Mouse (Mus musculus): ENCODE data around the gene Dnaja3. TPM values are rescaled to one million over a fixed set of nuclear protein-coding genes. Genes with fewer than 3 reads are reported as not detected.
"Not testable (repeated sequence)": the region's sequence is repeated elsewhere in the genome, so short reads cannot be mapped to it uniquely, and the experiment has no call there.

The Dnaja3 gene
- polyA plus RNA-seq, 1 experiment = 69.5 TPM

DNA sequence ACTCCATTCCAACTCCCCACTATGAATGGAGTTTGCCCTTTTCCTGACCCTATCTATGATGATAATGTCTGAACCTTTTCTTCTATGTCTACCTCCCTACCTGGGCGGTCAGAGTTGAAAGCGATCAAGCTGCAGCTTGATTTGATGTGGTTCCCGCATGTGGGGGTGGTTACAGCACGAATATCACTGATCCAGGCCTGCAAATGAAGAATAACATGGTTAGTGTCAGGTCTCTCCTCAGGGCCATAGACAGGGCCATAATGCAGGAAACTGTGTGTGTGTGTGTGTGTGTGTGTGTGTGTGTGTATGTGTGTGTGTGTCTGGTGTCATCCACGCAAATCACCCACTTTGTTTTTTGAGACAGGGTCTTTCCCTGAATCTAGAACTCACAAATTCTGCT lies 37.0 kb downstream of the Dnaja3 start:
- H3K79me2 ChIP-seq (ENCODE audit: control insufficient read depth, insufficient read depth) = no peaks in the 10 kb centered on the region
- TF ChIP-seq E2F4 (IDR thresholded peaks at IDR 0.05; ENCODE audit: insufficient read depth) (no peak), POLR2A (IDR thresholded peaks at IDR 0.05; ENCODE audit: insufficient read length, low read depth) (no peak), TCF12 (IDR thresholded peaks at IDR 0.05; ENCODE audit: insufficient read depth, poor library complexity, severe bottlenecking) (no peak), MYOD1 (IDR thresholded peaks at IDR 0.05; ENCODE audit: control insufficient read depth in 1 of 3, insufficient read length in 2 of 3, low read depth in 2 of 3) (no peak), MYOG (IDR thresholded peaks at IDR 0.05; ENCODE audit: control insufficient read depth in 1 of 3, insufficient read depth in 1 of 3, insufficient read length in 2 of 3, low read depth in 2 of 3) (no peak), TCF3 (IDR thresholded peaks at IDR 0.05; ENCODE audit: insufficient read length, low read depth) (no peak), USF1 (IDR thresholded peaks at IDR 0.05; ENCODE audit: low read depth) (no peak), REST (IDR thresholded peaks at IDR 0.05; ENCODE audit: insufficient read depth, insufficient read length) (no peak)
- peaks cover 38% of the 10 kb centered on the region for H3K36me3 ChIP-seq (ENCODE audit: control insufficient read depth, insufficient read depth)
- H3ac ChIP-seq (ENCODE audit: control insufficient read depth, insufficient read length) = no peak overlapping the region
- no peak overlapping the region for H3K4me3 ChIP-seq
- no peaks in the 10 kb centered on the region for H3K27me3 ChIP-seq (ENCODE audit: control insufficient read depth, insufficient read depth, insufficient read length)
- no peak overlapping the region for H3K4me2 ChIP-seq (ENCODE audit: low read depth)

- TF ChIP-seq MYOD1 (IDR thresholded peaks at IDR 0.05; ENCODE audit: control insufficient read depth in 1 of 3, insufficient read length in 2 of 3, low read depth in 2 of 3) (no peak), POLR2AphosphoS2 (IDR thresholded peaks at IDR 0.05; ENCODE audit: insufficient read length, low read depth) (no peak), CEBPB (IDR thresholded peaks at IDR 0.05; ENCODE audit: insufficient read depth, poor library complexity, severe bottlenecking) (no peak), TCF3 (IDR thresholded peaks at IDR 0.05; ENCODE audit: insufficient read length, low read depth) (no peak), USF1 (IDR thresholded peaks at IDR 0.05; ENCODE audit: low read depth) (no peak), MYOG (IDR thresholded peaks at IDR 0.05; ENCODE audit: control insufficient read depth in 1 of 3, insufficient read depth in 1 of 3, insufficient read length in 2 of 3, low read depth in 2 of 3) (no peak), POLR2A (IDR thresholded peaks at IDR 0.05; ENCODE audit: insufficient read length, low read depth) (no peak)
- peak overlapping the region; percentile 58 for H3K4me3 ChIP-seq
- H3K27me3 ChIP-seq (ENCODE audit: control insufficient read depth, insufficient read depth, insufficient read length) = no peaks in the 10 kb centered on the region
- no peaks in the 10 kb centered on the region for H3K79me2 ChIP-seq (ENCODE audit: control insufficient read depth, insufficient read depth)
- peaks cover 28% of the 10 kb centered on the region for H3K36me3 ChIP-seq (ENCODE audit: control insufficient read depth, insufficient read depth)
- H3K4me2 ChIP-seq (ENCODE audit: low read depth) = peak overlapping the region; percentile 87
- H3ac ChIP-seq (ENCODE audit: control insufficient read depth, insufficient read length) = no peak overlapping the region
These were observed 38.3 kb downstream of the Dnaja3 start for GRCm38 (mm10) chr16:4678080-4678479.

- peak within 1 kb of the TSS; percentile 58 for H3K4me3 ChIP-seq
- peak within 1 kb of the TSS; percentile 44 for H3ac ChIP-seq (ENCODE audit: control insufficient read depth, insufficient read length)
- TF ChIP-seq USF1 (IDR thresholded peaks at IDR 0.05; ENCODE audit: low read depth) (peak; percentile 85), POLR2AphosphoS2 (IDR thresholded peaks at IDR 0.05; ENCODE audit: insufficient read length, low read depth) (peak; percentile 89), REST (IDR thresholded peaks at IDR 0.05; ENCODE audit: insufficient read depth, insufficient read length) (no peak), SRF (IDR thresholded peaks at IDR 0.05; ENCODE audit: control insufficient read depth, insufficient read length, low read depth) (no peak), POLR2A (IDR thresholded peaks at IDR 0.05; ENCODE audit: insufficient read length, low read depth) (peak; percentile 80), CEBPB (IDR thresholded peaks at IDR 0.05; ENCODE audit: insufficient read depth, poor library complexity, severe bottlenecking) (no peak), MYOD1 (IDR thresholded peaks at IDR 0.05; ENCODE audit: control insufficient read depth in 1 of 3, insufficient read length in 2 of 3, low read depth in 2 of 3) (peak in 2 of 3 experiments; percentile 85 to 90), MYOG (IDR thresholded peaks at IDR 0.05; ENCODE audit: control insufficient read depth in 1 of 3, insufficient read depth in 1 of 3, insufficient read length in 2 of 3, low read depth in 2 of 3) (peak; percentile 66 to 92 (median 83)), MAX (IDR thresholded peaks at IDR 0.05; ENCODE audit: low read depth) (no peak)
- no peaks in the 10 kb centered on the region for H3K27me3 ChIP-seq (ENCODE audit: control insufficient read depth, insufficient read depth, insufficient read length)
- peaks cover 23% of the 10 kb centered on the region for H3K36me3 ChIP-seq (ENCODE audit: control insufficient read depth, insufficient read depth)
- peak within 1 kb of the TSS; percentile 87 for H3K4me2 ChIP-seq (ENCODE audit: low read depth)
- peaks cover 4% of the 10 kb centered on the region for H3K79me2 ChIP-seq (ENCODE audit: control insufficient read depth, insufficient read depth)
These were observed 39.6 kb downstream of the Dnaja3 start, which contains the start of gene Coro7 for GRCm38 (mm10) chr16:4679121-4680018. Gene Coro7, minus strand, starts transcription at chr16:4679777.

DNA sequence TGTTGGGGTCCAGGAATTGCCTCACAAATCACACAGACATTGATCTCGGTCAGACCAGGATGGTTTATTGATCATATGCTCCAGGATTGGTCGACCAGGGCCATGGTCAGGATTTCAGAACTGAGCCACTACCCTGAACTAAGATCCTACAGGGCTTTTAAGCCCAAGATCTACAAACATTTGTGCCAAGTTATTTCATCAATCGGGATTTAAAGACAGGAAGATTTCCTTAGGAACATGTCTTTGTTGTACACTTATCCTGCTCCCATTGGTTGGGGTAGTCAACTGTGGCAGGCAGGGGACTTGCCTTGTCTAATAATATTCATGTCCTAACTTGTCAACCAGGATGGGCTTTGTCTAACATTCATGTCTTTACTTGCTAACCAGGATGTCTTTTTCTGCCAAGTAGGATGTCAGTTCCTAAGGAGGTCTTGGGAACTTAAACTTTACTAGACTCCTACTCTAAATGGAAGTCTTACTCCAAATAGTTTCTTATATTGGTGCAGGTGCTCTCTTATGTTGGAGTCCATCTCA lies 41.2 kb downstream of the Dnaja3 start:
- not testable (repeated sequence) for H3K4me3 ChIP-seq; H3K27me3 ChIP-seq (ENCODE audit: control insufficient read depth, insufficient read depth, insufficient read length); H3K4me2 ChIP-seq (ENCODE audit: low read depth); H3K36me3 ChIP-seq (ENCODE audit: control insufficient read depth, insufficient read depth); H3ac ChIP-seq (ENCODE audit: control insufficient read depth, insufficient read length)
- H3K79me2 ChIP-seq (ENCODE audit: control insufficient read depth, insufficient read depth) = peaks cover 21% of the 10 kb centered on the region

GRCm38 (mm10) chr16:4682628-4683179 lies 42.9 kb downstream of the Dnaja3 start:
- Histone ChIP-seq H3K27me3 (ENCODE audit: control insufficient read depth, insufficient read depth, insufficient read length) (no peaks in the 10 kb centered on the region), H3K4me3 (peak overlapping the region; percentile 98), H3K4me2 (ENCODE audit: low read depth) (peak overlapping the region; percentile 87), H3ac (ENCODE audit: control insufficient read depth, insufficient read length) (peak overlapping the region; percentile 31), H3K79me2 (ENCODE audit: control insufficient read depth, insufficient read depth) (peaks cover 26% of the 10 kb centered on the region), H3K36me3 (ENCODE audit: control insufficient read depth, insufficient read depth) (peaks cover 10% of the 10 kb centered on the region)
- no peak for TF ChIP-seq MYOG (IDR thresholded peaks at IDR 0.05; ENCODE audit: control insufficient read depth in 1 of 3, insufficient read depth in 1 of 3, insufficient read length in 2 of 3, low read depth in 2 of 3)
- no peak for TF ChIP-seq TCF12 (IDR thresholded peaks at IDR 0.05; ENCODE audit: insufficient read depth, poor library complexity, severe bottlenecking)
- TF ChIP-seq CEBPB (IDR thresholded peaks at IDR 0.05; ENCODE audit: insufficient read depth, poor library complexity, severe bottlenecking) = no peak
- TF ChIP-seq MYOD1 (IDR thresholded peaks at IDR 0.05; ENCODE audit: control insufficient read depth in 1 of 3, insufficient read length in 2 of 3, low read depth in 2 of 3) = no peak
- no peak for TF ChIP-seq E2F4 (IDR thresholded peaks at IDR 0.05; ENCODE audit: insufficient read depth)
- TF ChIP-seq POLR2A (IDR thresholded peaks at IDR 0.05; ENCODE audit: insufficient read length, low read depth) = no peak
- TF ChIP-seq POLR2AphosphoS2 (IDR thresholded peaks at IDR 0.05; ENCODE audit: insufficient read length, low read depth) = no peak
- TF ChIP-seq USF1 (IDR thresholded peaks at IDR 0.05; ENCODE audit: low read depth) = no peak
- TF ChIP-seq TCF3 (IDR thresholded peaks at IDR 0.05; ENCODE audit: insufficient read length, low read depth) = no peak
- no peak for TF ChIP-seq MAX (IDR thresholded peaks at IDR 0.05; ENCODE audit: low read depth)
